Mouse (Mus musculus): Measurements from ENCODE around the gene Vti1a. TPM values are rescaled to one million over a fixed set of nuclear protein-coding genes. Genes with fewer than 3 reads are reported as not detected.
A peak's percentile ranks its signal among the peaks of the same experiment; 100 is the strongest.

Vti1a gene
- polyA plus RNA-seq, 1 experiment = not detected

DNA sequence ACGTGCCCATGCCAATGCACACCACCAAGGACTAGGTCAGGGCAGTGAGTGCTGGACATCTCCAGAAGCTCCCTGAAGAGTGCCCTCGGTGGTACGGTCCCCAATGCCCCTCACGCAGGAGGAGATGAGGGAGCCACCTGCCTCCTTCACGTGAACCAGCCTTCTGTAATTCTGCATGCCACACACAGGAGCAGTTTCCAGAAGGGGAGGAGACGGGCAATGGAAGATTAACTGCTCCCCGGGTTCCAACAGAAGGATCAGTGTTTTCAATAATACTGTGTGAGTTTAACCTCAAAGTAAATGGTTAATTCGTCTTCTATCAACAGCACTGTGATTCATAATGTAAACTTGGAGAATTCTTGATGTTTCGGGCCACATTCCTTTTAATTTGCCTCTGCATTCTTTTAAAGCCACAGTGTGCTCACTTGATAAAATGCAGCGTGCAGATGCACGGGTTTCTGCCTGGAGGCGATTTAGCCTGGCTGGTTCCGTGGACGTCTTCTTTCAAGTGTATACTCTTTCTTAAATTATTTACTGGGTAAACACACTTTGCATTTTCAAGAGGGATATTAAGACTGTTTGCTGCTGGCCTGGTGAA lies 304.4 kb downstream of the Vti1a start:
- TF ChIP-seq CTCF (IDR thresholded peaks at IDR 0.05; ENCODE audit: insufficient read depth, low read depth, low read length) (no peak), POLR2A (IDR thresholded peaks at IDR 0.05; ENCODE audit: insufficient read depth, low read depth, low read length) (no peak)
- WGBS = 60% methylated on average over 14 of the region's 14 CpGs
- Histone ChIP-seq H3K27ac (ENCODE audit: insufficient read depth, low read depth, low read length) (no peak overlapping the region), H3K4me1 (ENCODE audit: control insufficient read depth, insufficient read depth, low read length) (peaks cover 7% of the 10 kb centered on the region; the same call in 1 of the 2 replicates), H3K4me3 (ENCODE audit: insufficient read depth, low read depth, low read length) (no peak overlapping the region)

DNA sequence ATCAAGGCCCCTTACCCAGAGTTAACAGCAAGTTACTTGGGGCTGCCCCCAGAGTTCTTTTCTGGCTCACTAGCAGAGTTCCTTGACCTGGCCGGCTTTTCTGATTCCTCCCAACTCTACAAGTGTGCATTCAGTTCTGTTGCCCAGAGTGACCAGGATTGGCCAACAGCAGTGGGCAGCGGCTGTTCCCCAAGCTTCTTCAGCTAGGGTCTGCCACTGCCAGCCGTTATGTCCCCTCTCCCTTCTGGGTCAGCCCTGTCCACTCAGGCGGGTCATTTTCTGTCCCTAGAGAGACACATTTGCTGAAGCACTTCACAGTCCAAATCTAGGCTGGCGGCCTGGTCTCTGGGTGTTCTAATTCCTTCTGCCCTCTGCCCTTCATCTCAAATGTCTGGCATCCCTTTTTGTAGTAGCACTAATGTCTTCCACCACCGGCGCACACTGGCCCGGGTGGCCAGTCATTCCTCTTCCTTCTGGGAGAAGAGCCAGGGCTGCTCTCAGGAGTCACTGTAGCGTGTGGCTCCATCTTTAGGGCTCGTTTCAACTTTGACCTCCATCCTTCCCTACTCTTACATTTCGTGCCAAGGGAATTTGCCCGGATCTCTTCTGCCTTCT lies 305.0 kb downstream of the Vti1a start:
- H3K27ac ChIP-seq (ENCODE audit: insufficient read depth, low read depth, low read length) = no peak overlapping the region
- WGBS = 73% methylated on average over 12 of the region's 12 CpGs
- TF ChIP-seq POLR2A (IDR thresholded peaks at IDR 0.05; ENCODE audit: insufficient read depth, low read depth, low read length) (no peak), CTCF (IDR thresholded peaks at IDR 0.05; ENCODE audit: insufficient read depth, low read depth, low read length) (no peak)
- H3K4me1 ChIP-seq (ENCODE audit: control insufficient read depth, insufficient read depth, low read length) = peaks cover 12% of the 10 kb centered on the region
- H3K4me3 ChIP-seq (ENCODE audit: insufficient read depth, low read depth, low read length) = no peak overlapping the region

DNA sequence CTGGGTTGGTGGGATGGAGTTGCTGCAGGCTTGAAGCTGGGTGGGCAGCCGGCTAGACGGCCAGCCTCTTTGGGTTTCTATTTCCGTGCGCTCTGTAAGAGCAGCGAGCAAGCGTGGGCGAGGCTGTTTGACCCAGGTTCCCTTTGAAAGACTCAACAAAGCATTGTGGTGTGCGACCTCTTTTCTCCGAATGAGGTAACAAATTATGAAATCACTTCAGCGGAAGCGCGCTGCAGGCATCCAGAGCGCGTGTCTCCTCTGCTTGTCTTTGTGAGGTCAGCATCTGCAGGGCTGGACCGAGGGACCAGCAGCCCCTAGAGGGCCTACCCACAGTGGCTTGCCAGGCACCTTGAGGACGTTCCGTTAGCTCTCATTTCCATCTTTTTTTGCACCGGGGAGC lies 306.7 kb downstream of the Vti1a start:
- peaks cover 18% of the 10 kb centered on the region for H3K4me1 ChIP-seq (ENCODE audit: control insufficient read depth, insufficient read depth, low read length)
- no peak overlapping the region for H3K27ac ChIP-seq (ENCODE audit: insufficient read depth, low read depth, low read length)
- 94% methylated on average over 18 of the region's 18 CpGs for WGBS
- TF ChIP-seq CTCF (IDR thresholded peaks at IDR 0.05; ENCODE audit: insufficient read depth, low read depth, low read length) = no peak
- H3K4me3 ChIP-seq (ENCODE audit: insufficient read depth, low read depth, low read length) = no peak overlapping the region

DNA sequence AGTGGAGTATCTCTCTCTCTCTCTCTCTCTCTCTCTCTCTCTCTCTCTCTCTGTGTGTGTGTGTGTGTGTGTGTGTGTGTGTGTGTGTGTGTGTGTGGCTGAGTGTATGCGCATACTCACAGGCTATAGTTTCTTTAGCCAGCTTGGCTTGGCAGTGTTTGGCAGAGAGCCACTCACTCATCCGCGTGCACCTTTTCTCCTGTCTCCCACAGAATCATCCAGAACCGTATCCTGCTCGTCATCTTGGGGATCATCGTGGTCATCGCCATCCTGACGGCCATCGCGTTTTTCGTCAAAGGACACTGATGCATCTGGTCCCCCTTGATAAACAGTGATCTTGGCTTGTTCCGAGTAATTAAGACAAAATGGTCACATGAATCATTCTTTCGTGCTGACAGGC lies 307.5 kb downstream of the Vti1a start:
- Histone ChIP-seq H3K4me3 (ENCODE audit: insufficient read depth, low read depth, low read length) (no peak overlapping the region), H3K27ac (ENCODE audit: insufficient read depth, low read depth, low read length) (no peak overlapping the region), H3K4me1 (ENCODE audit: control insufficient read depth, insufficient read depth, low read length) (peaks cover 18% of the 10 kb centered on the region)
- TF ChIP-seq POLR2A (IDR thresholded peaks at IDR 0.05; ENCODE audit: insufficient read depth, low read depth, low read length) (no peak), CTCF (IDR thresholded peaks at IDR 0.05; ENCODE audit: insufficient read depth, low read depth, low read length) (no peak)
- WGBS = 91% methylated on average over 13 of the region's 13 CpGs

DNA sequence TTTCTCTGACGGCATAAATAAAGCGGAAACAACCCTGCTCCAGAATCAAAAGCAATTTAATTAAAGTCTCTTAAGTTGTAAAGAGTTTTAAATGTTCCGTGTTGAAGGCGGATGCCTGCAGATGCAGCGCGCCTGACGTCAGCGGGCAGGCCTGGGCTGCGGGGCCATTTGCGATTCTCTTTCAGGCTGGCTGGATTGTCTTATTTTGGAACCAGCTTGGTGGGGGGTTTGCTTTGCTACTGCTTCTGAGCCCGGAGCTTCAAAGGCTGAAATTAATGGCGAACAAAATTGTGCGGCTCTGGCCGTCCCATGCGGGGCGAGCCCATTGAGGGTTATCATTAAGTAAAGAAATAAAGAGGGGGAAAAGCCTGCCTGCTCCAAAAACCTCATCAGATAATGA lies 310.4 kb downstream of the Vti1a start:
- TF ChIP-seq POLR2A (IDR thresholded peaks at IDR 0.05; ENCODE audit: insufficient read depth, low read depth, low read length) = no peak
- TF ChIP-seq CTCF (IDR thresholded peaks at IDR 0.05; ENCODE audit: insufficient read depth, low read depth, low read length) = no peak
- 28% methylated on average over 16 of the region's 16 CpGs for WGBS
- Histone ChIP-seq H3K27ac (ENCODE audit: insufficient read depth, low read depth, low read length) (no peak overlapping the region), H3K4me1 (ENCODE audit: control insufficient read depth, insufficient read depth, low read length) (peaks cover 14% of the 10 kb centered on the region), H3K4me3 (ENCODE audit: insufficient read depth, low read depth, low read length) (peak overlapping the region; percentile 25)

DNA sequence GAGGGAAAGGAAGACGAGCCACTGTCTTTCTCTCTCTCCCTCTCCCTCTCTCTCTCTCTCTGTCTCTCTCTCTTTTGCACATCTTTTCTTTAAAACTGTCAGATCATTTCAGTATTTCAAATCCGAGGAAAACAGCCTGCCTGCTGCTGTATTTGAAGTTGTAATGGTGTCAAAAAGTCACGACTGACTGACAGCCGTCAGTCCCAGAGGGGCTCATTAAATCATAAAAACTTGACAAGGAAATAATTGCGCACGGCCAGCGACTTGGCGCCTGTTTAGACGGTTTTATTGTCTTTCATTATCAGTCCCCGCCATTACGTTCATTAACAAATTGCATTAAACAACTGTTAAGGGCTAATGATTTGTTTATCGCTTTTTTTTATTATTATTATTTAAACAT lies 310.9 kb downstream of the Vti1a start:
- no peak overlapping the region for H3K27ac ChIP-seq (ENCODE audit: insufficient read depth, low read depth, low read length)
- H3K4me1 ChIP-seq (ENCODE audit: control insufficient read depth, insufficient read depth, low read length) = peaks cover 16% of the 10 kb centered on the region
- WGBS = 61% methylated on average over 12 of the region's 12 CpGs
- no peak overlapping the region for H3K4me3 ChIP-seq (ENCODE audit: insufficient read depth, low read depth, low read length)
- TF ChIP-seq CTCF (IDR thresholded peaks at IDR 0.05; ENCODE audit: insufficient read depth, low read depth, low read length) (no peak), POLR2A (IDR thresholded peaks at IDR 0.05; ENCODE audit: insufficient read depth, low read depth, low read length) (no peak)

DNA sequence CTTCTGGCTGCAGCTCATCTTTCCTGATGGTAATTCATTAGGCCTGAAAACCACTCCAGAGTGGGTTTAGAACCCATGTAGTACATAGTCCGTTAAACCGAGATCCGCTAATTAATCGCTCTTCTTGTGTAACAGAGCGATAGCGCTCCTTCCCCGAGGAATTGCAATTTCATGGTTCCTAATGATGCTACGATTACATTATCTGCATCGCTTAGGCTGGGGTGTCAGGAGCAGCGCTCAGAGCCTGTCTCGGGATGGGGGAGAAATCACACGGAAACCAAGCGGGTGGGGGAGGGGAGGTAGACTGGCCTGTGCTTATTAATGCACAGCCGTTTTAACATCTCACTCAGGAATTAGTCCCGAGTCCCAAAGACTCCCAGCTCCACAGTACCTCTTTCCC lies 319.4 kb downstream of the Vti1a start:
- no peak for TF ChIP-seq POLR2A (IDR thresholded peaks at IDR 0.05; ENCODE audit: insufficient read depth, low read depth, low read length)
- TF ChIP-seq CTCF (IDR thresholded peaks at IDR 0.05; ENCODE audit: insufficient read depth, low read depth, low read length) = no peak
- WGBS = 82% methylated on average over 15 of the region's 15 CpGs
- no peak overlapping the region for H3K27ac ChIP-seq (ENCODE audit: insufficient read depth, low read depth, low read length)
- peaks cover 5% of the 10 kb centered on the region for H3K4me1 ChIP-seq (ENCODE audit: control insufficient read depth, insufficient read depth, low read length)
- no peak overlapping the region for H3K4me3 ChIP-seq (ENCODE audit: insufficient read depth, low read depth, low read length)

DNA sequence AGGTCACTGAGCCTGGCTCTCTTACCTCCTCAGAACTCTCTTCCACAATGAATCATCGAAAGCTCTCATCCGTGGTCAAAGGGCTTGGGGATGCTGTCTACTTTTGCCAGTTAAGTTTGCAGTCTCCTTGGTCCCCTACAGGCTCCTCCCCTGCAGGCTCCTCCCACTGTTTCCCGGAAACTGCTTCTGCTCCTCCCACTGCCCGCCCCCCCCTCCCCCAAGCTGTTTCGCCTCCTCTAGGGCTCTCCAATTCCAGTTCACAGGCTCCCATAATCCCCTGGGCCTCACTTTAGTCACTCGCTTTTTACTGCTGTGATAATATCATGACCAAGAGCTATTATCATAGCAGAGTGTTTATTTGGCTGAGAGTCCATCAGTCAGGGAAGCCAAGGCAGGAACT lies 324.2 kb downstream of the Vti1a start:
- TF ChIP-seq POLR2A (IDR thresholded peaks at IDR 0.05; ENCODE audit: insufficient read depth, low read depth, low read length) (no peak), CTCF (IDR thresholded peaks at IDR 0.05; ENCODE audit: insufficient read depth, low read depth, low read length) (no peak)
- H3K4me1 ChIP-seq (ENCODE audit: control insufficient read depth, insufficient read depth, low read length) = peaks cover 3% of the 10 kb centered on the region; the same call in 1 of the 2 replicates
- 91% methylated on average over 6 of the region's 6 CpGs for WGBS
- no peak overlapping the region for H3K4me3 ChIP-seq (ENCODE audit: insufficient read depth, low read depth, low read length)
- no peak overlapping the region for H3K27ac ChIP-seq (ENCODE audit: insufficient read depth, low read depth, low read length)

DNA sequence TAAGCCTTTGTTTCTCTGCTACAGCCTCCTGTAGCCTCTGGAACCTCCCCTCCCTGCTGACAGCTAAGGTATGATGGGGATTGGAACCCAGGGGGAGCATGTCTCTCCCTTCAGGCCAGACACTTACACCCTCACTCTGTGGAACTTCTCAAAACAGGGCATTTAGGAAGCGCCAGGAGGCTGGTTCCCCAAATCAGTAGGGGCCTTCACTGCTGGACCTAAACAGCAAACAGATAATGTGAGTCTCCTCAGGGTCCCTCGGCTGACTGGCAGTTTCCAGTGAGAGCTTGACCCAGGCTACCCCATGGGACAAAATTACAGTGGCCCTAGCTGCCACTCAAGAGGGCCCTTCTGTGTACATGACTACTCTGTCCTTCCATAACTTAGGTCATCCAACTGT lies 325.8 kb downstream of the Vti1a start:
- 96% methylated on average over 2 of the region's 2 CpGs for WGBS
- Histone ChIP-seq H3K4me1 (ENCODE audit: control insufficient read depth, insufficient read depth, low read length) (peaks cover 3% of the 10 kb centered on the region; the same call in 1 of the 2 replicates), H3K4me3 (ENCODE audit: insufficient read depth, low read depth, low read length) (no peak overlapping the region), H3K27ac (ENCODE audit: insufficient read depth, low read depth, low read length) (no peak overlapping the region)
- TF ChIP-seq CTCF (IDR thresholded peaks at IDR 0.05; ENCODE audit: insufficient read depth, low read depth, low read length) (no peak), POLR2A (IDR thresholded peaks at IDR 0.05; ENCODE audit: insufficient read depth, low read depth, low read length) (no peak)

Data from olfactory bulb, adult 2 months (tissue).